Mouse (Mus musculus) thymus, adult 2 months (tissue): ENCODE data around the gene Pop5. TPM values are rescaled to one million over a fixed set of nuclear protein-coding genes. Genes with fewer than 3 reads are reported as not detected.

Source experiments
- DNase-seq: peaks from one replicate; pipeline ENCODE4 v3.0.0; 2021
- H3K27ac ChIP-seq: fragments of 200-500 bp; 2 replicates; pipeline ENCODE4 v1.5.1; 2012; ENCODE audit warnings: low read length, control low read depth; ENCODE audit not compliant: control insufficient read depth, insufficient read depth
- H3K27me3 ChIP-seq: fragments of 200-500 bp; 2 replicates; pipeline ENCODE4 v1.6.1; 2012; ENCODE audit warnings: mild to moderate bottlenecking, low read length, moderate library complexity, mixed read lengths; ENCODE audit not compliant: control insufficient read depth, insufficient read depth
- H3K36me3 ChIP-seq: fragments of 200-500 bp; 2 replicates; pipeline ENCODE4 v1.6.1; 2012; ENCODE audit warnings: mild to moderate bottlenecking, low read length, moderate library complexity; ENCODE audit not compliant: control insufficient read depth, insufficient read depth
- H3K4me1 ChIP-seq: fragments of 200-500 bp; replicated peaks from 2 replicates; pipeline ENCODE4 v1.6.1; 2012; ENCODE audit warnings: low read length; ENCODE audit not compliant: control insufficient read depth, insufficient read depth
- H3K4me3 ChIP-seq: fragments of 200-500 bp; 2 replicates; pipeline ENCODE4 v1.5.1; 2012; ENCODE audit warnings: mild to moderate bottlenecking, low read length, control low read depth, moderate library complexity; ENCODE audit not compliant: control insufficient read depth, insufficient read depth
- CTCF ChIP-seq: fragments of 200-500 bp; IDR thresholded peaks from 2 replicates; pipeline ENCODE4 v1.5.1; 2012; ENCODE audit warnings: mild to moderate bottlenecking, control low read depth, low read length, moderate library complexity, borderline replicate concordance; ENCODE audit not compliant: control insufficient read depth, poor library complexity, insufficient read depth; ENCODE audit errors: extremely low read depth
- POLR2A ChIP-seq: fragments of 200-500 bp; IDR thresholded peaks from 2 replicates; pipeline ENCODE4 v1.6.1; 2012; ENCODE audit warnings: mild to moderate bottlenecking, low read length, control low read depth, moderate library complexity; ENCODE audit not compliant: control insufficient read depth, poor library complexity, insufficient read depth; ENCODE audit errors: extremely low read depth
- WGBS: fragments of 180-500 bp; shearing (Covaris S2); methylation state at CpG from one replicate; pipeline ENCODE4 v1.1.7; 2018; 5-methylcytosine and 5-hydroxymethylcytosine counted together
- polyA plus RNA-seq: library from polyadenylated mRNA; depleted of rRNA; stranded (reverse); fragments of >200 nt; gene quantifications from 2 replicates; pipeline ENCODE4 v1.2.3, GENCODE M21; 2012

Pop5 gene
- polyA plus RNA-seq, 1 experiment, result 166 TPM

DNA sequence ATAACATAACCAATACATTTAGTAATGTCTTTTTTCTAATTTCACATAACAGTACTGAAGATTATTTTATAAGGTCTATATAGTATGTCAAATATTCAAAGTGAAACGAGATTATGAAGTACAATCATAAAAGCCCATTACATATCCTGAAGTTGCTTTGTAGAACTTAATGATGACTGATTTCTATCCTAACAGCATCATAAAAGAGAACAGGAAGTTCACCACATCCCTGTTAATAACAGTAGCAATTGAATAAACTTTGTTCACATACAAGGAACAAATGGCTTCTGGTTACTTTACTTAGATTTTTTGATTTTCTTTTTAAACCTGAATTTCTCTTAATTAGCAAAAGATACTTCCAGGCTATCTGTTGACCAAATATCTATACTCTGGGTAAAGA lies 26.2 kb downstream of the Pop5 start:
- WGBS, result 91% methylated on average over 1 of the region's 1 CpGs
- no peak overlapping the region for H3K4me3 ChIP-seq

DNA sequence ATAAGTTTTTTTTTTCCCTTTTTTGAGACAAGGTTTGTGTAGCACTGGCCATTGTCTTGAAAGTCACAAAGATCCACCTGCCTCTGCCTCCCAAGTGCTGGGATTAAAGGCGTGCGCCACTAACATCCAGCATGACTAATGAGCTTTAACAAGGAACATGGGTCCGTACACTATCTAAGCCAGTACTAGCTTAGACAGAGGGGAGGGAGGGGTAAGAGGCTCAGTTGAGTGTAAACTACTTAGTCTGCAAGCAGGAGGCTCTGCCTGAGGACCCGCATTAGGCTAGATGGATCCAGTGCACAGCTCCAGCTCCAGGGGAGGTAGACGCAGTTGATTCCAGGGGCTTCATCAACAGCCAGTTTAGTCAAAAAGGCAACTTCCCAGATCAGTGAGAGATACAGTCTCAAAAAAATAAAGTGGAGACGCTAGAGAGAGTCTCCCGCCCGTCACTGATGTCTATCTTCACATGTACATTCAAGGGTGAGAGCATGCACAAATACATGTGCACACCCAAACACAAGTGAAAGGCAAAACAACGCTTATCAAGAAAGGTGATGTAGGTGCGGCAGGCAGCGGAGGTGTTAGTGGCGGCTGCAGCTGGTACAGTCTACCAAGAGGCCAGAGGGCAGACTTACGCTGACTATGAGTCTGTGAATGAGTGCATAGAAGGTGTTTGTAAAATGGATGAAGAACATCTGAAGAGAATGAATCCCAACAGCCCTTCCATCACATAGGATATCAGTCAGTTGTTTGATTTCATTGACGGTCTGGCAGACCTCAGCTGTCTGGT lies 27.1 kb downstream of the Pop5 start:
- WGBS, result 96% methylated on average over 14 of the region's 14 CpGs
- H3K27me3 ChIP-seq, result no peaks in the 10 kb centered on the region
- peaks cover 30% of the 10 kb centered on the region for H3K36me3 ChIP-seq
- H3K4me1 ChIP-seq, result no peaks in the 10 kb centered on the region
- H3K27ac ChIP-seq, result no peak overlapping the region
- TF ChIP-seq CTCF, result no peak
- DNase-seq, result no peak
- H3K4me3 ChIP-seq, result no peak overlapping the region

More for the DNA sequence above, 26.2 kb downstream of the Pop5 start:
- no peak for TF ChIP-seq POLR2A
- no peak for TF ChIP-seq CTCF
- Histone ChIP-seq H3K4me1 (no peaks in the 10 kb centered on the region), H3K36me3 (peaks cover 38% of the 10 kb centered on the region), H3K27me3 (no peaks in the 10 kb centered on the region), H3K27ac (no peak overlapping the region)
- no peak for DNase-seq

DNA sequence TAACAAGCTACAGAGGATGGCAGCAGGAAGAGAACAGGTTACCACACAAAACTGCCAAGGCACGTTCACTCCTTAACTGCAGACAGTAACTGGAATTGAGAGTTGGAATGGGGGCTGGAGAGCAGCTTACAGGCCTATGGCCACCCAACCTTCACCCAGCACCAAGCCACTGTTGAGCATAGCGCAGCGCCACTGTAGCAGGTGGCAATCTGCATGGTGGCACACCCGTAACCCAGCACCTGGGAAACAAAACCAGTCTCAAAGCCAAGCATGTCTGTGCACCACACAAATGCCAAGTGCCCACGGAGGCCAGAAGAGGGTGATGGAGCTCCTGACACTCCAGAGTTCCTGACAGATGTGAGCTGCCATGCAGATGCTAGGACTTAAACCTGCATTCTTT lies 30.7 kb downstream of the Pop5 start:
- Histone ChIP-seq H3K27me3 (no peaks in the 10 kb centered on the region), H3K4me1 (peaks cover 6% of the 10 kb centered on the region), H3K27ac (no peak overlapping the region), H3K36me3 (peaks cover 6% of the 10 kb centered on the region), H3K4me3 (no peak overlapping the region)
- DNase-seq, result no peak
- TF ChIP-seq POLR2A (no peak), CTCF (no peak)
- WGBS, result 69% methylated on average over 5 of the region's 5 CpGs

DNA sequence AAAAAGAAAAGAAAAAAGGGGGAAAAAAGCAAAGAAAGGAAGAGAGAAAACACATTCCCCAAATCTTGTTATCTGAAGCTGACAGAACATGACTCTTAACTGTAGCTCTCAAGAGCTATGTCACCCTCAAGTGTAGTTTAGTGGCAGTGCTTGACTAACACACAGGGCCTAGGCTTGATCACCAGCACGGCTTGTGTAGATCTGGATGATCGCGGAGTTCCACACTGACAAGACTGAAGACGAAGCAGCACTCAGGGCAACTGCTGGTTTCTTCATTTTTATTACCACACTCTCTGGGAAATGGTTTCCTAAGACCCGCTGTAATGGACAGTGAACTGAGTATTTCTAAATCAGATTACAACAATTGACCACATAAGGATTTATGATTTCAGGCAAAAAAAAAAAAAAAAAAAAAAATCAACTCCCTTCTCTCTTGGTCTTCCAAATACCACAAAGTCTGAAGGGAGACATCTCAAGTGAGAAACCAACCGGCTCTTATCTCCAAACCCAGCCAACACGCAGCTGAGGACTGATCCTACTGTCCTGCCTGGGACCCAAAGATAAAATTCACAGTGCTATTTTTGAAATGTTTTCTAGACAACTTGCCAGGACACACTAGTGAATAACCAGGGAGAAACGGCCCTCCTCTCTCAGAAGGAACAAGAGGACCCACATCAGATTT lies 31.3 kb downstream of the Pop5 start:
- WGBS, result 88% methylated on average over 8 of the region's 8 CpGs
- H3K36me3 ChIP-seq, result peaks cover 6% of the 10 kb centered on the region
- no peak overlapping the region for H3K27ac ChIP-seq

DNA sequence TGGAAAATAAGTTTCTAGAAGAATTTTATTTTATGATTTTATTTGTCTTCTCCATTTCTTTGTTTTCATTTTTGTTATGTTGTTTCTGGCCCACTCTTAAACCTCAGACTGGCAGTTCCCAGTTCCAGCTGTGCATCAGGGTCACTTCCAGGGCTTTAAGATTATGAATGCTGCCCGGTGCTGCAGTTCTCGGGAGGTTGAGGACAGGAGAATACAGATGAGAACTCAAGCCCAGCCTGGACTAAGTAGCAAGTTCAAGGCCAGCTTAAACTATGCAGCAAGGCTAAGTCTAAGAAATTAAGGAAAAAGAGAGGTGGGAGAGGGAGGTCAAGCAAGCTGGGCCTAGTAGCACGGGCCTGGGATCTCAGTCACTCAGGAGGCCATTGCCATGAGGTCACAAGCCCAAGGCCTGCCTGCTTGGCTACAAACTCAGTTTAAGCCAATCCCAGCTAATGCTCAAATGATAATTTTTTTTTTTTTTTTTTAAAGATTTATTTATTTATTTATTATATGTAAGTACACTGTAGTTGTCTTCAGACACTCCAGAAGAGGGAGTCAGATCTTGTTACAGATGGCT lies 31.9 kb downstream of the Pop5 start:
- Histone ChIP-seq H3K27me3 (no peaks in the 10 kb centered on the region), H3K27ac (no peak overlapping the region), H3K36me3 (peaks cover 5% of the 10 kb centered on the region), H3K4me3 (no peak overlapping the region), H3K4me1 (peaks cover 10% of the 10 kb centered on the region)
- DNase-seq, result no peak
- 92% methylated on average over 3 of the region's 3 CpGs for WGBS
- TF ChIP-seq CTCF (no peak), POLR2A (no peak)

More for the DNA sequence above, 31.3 kb downstream of the Pop5 start:
- Histone ChIP-seq H3K4me3 (no peak overlapping the region), H3K27me3 (no peaks in the 10 kb centered on the region), H3K4me1 (peaks cover 10% of the 10 kb centered on the region)
- TF ChIP-seq CTCF (no peak), POLR2A (no peak)
- DNase-seq, result no peak

DNA sequence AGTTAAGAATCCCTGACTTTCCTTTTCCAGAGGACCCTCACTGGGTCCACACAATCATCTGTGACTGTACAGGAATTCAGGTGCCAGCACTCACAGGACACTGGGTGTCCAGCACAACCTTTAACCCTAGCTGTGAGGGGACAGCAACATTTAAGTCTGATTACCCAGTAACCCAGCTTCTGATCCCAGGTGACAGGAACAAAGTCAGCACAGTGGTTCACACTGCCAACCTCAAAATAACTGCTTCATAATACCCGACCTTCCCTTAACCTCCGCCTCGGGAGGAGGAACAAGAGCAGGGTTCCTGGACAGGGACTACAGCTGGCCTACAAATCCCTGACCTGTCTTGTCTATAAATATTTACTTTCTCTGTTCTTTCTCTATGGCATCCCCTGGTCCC lies 32.6 kb downstream of the Pop5 start:
- H3K4me3 ChIP-seq, result no peak overlapping the region
- no peaks in the 10 kb centered on the region for H3K27me3 ChIP-seq
- H3K36me3 ChIP-seq, result no peaks in the 10 kb centered on the region
- H3K27ac ChIP-seq, result no peak overlapping the region
- H3K4me1 ChIP-seq, result peaks cover 12% of the 10 kb centered on the region
- no peak for DNase-seq
- 25% methylated on average over 3 of the region's 3 CpGs for WGBS
- TF ChIP-seq POLR2A (no peak), CTCF (no peak)
